In genomic region chr19:10576690-10577561, GRCm38 (mm10) we compare ENCODE assay signal across 8 mouse cellular contexts. TPM values are rescaled to one million over a fixed set of nuclear protein-coding genes. Genes with fewer than 3 reads are reported as not detected.
DNase-seq lines count a peak whose midpoint lies in the region; ATAC-seq lines count a peak whose summit lies in the region.

TSS of gene Cyb561a3 (plus strand) at chr19:10577172.
TSS of gene Tmem138 (minus strand) at chr19:10577362.

- peak within 1 kb of the TSS; percentile 79 for H3K9ac ChIP-seq in heart, embryonic 14.5 days (ENCODE audit: low read length)
- peak within 1 kb of the TSS; percentile 80 for H3K9ac ChIP-seq in liver, embryonic 13.5 days
- H3K9ac ChIP-seq in stomach, embryonic 16.5 days (ENCODE audit: low read length): peak within 1 kb of the TSS; percentile 89

- under 1% methylated on average over 44 of the region's 44 CpGs for WGBS in heart, embryonic 14.5 days
- WGBS in liver, embryonic 13.5 days (ENCODE audit: insufficient replicate concordance): under 1% methylated on average over 44 of the region's 44 CpGs
- WGBS in stomach, embryonic 16.5 days: under 1% methylated on average over 44 of the region's 44 CpGs

- ATAC-seq in CD4-positive, CD25-positive, alpha-beta regulatory T cell, adult 4 months: peak; percentile 92
- peak; percentile 89 for ATAC-seq in heart, embryonic 14.5 days (ENCODE audit: insufficient number of reproducible peaks, insufficient read depth, low FRiP score, low read depth)
- ATAC-seq in liver, embryonic 13.5 days (ENCODE audit: low read depth): peak; percentile 93
- ATAC-seq in stomach, embryonic 16.5 days (ENCODE audit: insufficient read depth, low FRiP score): peak; percentile 97

- peak within 1 kb of the TSS; percentile 73 to 91 for H3K4me3 ChIP-seq in heart, embryonic 14.5 days (ENCODE audit: control insufficient read depth in 1 of 2, insufficient read depth in 1 of 2, low read depth in 1 of 2, low read length in 2 of 2)
- H3K4me3 ChIP-seq in liver, embryonic 13.5 days (replicated peaks): peak within 1 kb of the TSS; percentile 71
- peak within 1 kb of the TSS; percentile 86 for H3K4me3 ChIP-seq in stomach, embryonic 16.5 days (replicated peaks; ENCODE audit: low read length)

- DNase-seq in c-Kit-negative CD71-positive TER-119-positive erythroid progenitor cells, embryonic 14.5 days (ENCODE audit: low read depth, low spot score): peak; percentile 89
- peak; percentile 92 for DNase-seq in fibroblast of lung, adult 2 months (ENCODE audit: low read depth)
- DNase-seq in kidney, postnatal 14 days: peak; percentile 95
- peak; percentile 88 for DNase-seq in liver, embryonic 13.5 days
- DNase-seq in neural tube, embryonic 10.5 days (ENCODE audit: extremely low spot score, low spot score): peak; percentile 96

- no peaks in the 10 kb centered on the region for H3K9me3 ChIP-seq in heart, embryonic 14.5 days (ENCODE audit: control insufficient read depth, low read length)
- no peaks in the 10 kb centered on the region for H3K9me3 ChIP-seq in liver, embryonic 13.5 days (replicated peaks)
- H3K9me3 ChIP-seq in stomach, embryonic 16.5 days (replicated peaks; ENCODE audit: control insufficient read depth, low read length): no peaks in the 10 kb centered on the region

- no peaks in the 10 kb centered on the region for H3K27me3 ChIP-seq in heart, embryonic 14.5 days (ENCODE audit: control insufficient read depth, insufficient read depth, low read length)
- no peaks in the 10 kb centered on the region for H3K27me3 ChIP-seq in liver, embryonic 13.5 days
- H3K27me3 ChIP-seq in stomach, embryonic 16.5 days (ENCODE audit: control insufficient read depth, insufficient read depth, low read length): no peaks in the 10 kb centered on the region

- peak within 1 kb of the TSS; percentile 88 for H3K4me2 ChIP-seq in heart, embryonic 14.5 days (ENCODE audit: low read length)
- peak within 1 kb of the TSS; percentile 84 for H3K4me2 ChIP-seq in liver, embryonic 13.5 days
- H3K4me2 ChIP-seq in stomach, embryonic 16.5 days (ENCODE audit: low read depth, low read length): peak within 1 kb of the TSS; percentile 91

- peaks cover 2 to 18% of the 10 kb centered on the region in 2 experiments; a peak in 3 of 4 replicates for H3K4me1 ChIP-seq in heart, embryonic 14.5 days (ENCODE audit: control insufficient read depth in 2 of 2, insufficient read depth in 2 of 2, low read length in 2 of 2)
- H3K4me1 ChIP-seq in liver, embryonic 13.5 days (replicated peaks): peaks cover 32% of the 10 kb centered on the region
- H3K4me1 ChIP-seq in stomach, embryonic 16.5 days (ENCODE audit: control insufficient read depth, insufficient read depth, low read length): peaks cover 11% of the 10 kb centered on the region

- H3K36me3 ChIP-seq in heart, embryonic 14.5 days (ENCODE audit: control insufficient read depth, insufficient read depth, low read length): peaks cover 46% of the 10 kb centered on the region
- peaks cover 33% of the 10 kb centered on the region for H3K36me3 ChIP-seq in liver, embryonic 13.5 days
- H3K36me3 ChIP-seq in stomach, embryonic 16.5 days (ENCODE audit: control insufficient read depth, insufficient read depth, low read length): peaks cover 3% of the 10 kb centered on the region; the same call in 1 of the 2 replicates

- H3K27ac ChIP-seq in heart, embryonic 14.5 days (replicated peaks in 1 of 2; ENCODE audit: control insufficient read depth in 1 of 2, insufficient read depth in 1 of 2, low read depth in 2 of 2, low read length in 2 of 2): peak within 1 kb of the TSS; percentile 92 to 95
- H3K27ac ChIP-seq in liver, embryonic 13.5 days: peak within 1 kb of the TSS; percentile 82
- peak within 1 kb of the TSS; percentile 89 for H3K27ac ChIP-seq in stomach, embryonic 16.5 days (ENCODE audit: low read length)

RNA-seq across cellular contexts. Expression of gene Cyb561a3, which starts in this region (rescaled TPM):
- 10 to 100 TPM; 39.1 to 52.7 TPM for polyA plus RNA-seq in CD4-positive, CD25-positive, alpha-beta regulatory T cell, adult 4 months (2017; shearing (Covaris generic))
- 19.2 and 19.9 TPM in 2 replicates for polyA plus RNA-seq in heart, embryonic 14.5 days (2014; fragmentation: Nextera tagmentation; extraction: Ambion mirVana)
- 10.6 and 12.4 TPM in 2 replicates for polyA plus RNA-seq in liver, embryonic 13.5 days (2015; fragmentation: Nextera tagmentation; extraction: Ambion mirVana)
- 22.6 and 26.4 TPM in 2 replicates for polyA plus RNA-seq in stomach, embryonic 16.5 days (2015; fragmentation: Nextera tagmentation; extraction: Ambion mirVana)

RNA-seq across cellular contexts. Expression of gene Tmem138, which starts in this region (rescaled TPM):
- polyA plus RNA-seq in CD4-positive, CD25-positive, alpha-beta regulatory T cell, adult 4 months (2017; shearing (Covaris generic)): 10 to 100 TPM; 19.3 to 23.0 TPM
- 26.5 and 27.6 TPM in 2 replicates for polyA plus RNA-seq in heart, embryonic 14.5 days (2014; fragmentation: Nextera tagmentation; extraction: Ambion mirVana)
- 14.9 and 16.3 TPM in 2 replicates for polyA plus RNA-seq in liver, embryonic 13.5 days (2015; fragmentation: Nextera tagmentation; extraction: Ambion mirVana)
- 24.6 and 25.0 TPM in 2 replicates for polyA plus RNA-seq in stomach, embryonic 16.5 days (2015; fragmentation: Nextera tagmentation; extraction: Ambion mirVana)

Comparison
In these comparisons a context has a peak if more than half of its experiments do, and no peak if none do; other contexts are left out.
1. Peak in every context shown above with its lines: DNase-seq, ATAC-seq, H3K4me3 ChIP-seq and H3K27ac ChIP-seq.